Mouse (Mus musculus) gastrocnemius, adult 8-10 months (tissue): ENCODE measurements around the gene Fcrl5. TPM values are rescaled to one million over a fixed set of nuclear protein-coding genes. Genes with fewer than 3 reads are reported as not detected.
"Not testable (repeated sequence)": the region's sequence is repeated elsewhere in the genome, so short reads cannot be mapped to it uniquely, and the experiment has no call there.

Source experiments
- DNase-seq, 2 experiments: peaks; one replicate each; pipeline ENCODE4 v3.0.0; 2022; ENCODE audit warnings: low spot score in 2 of 2
- total RNA-seq, 4 experiments: library from RNA; stranded (reverse); gene quantifications; 2 replicates each; pipeline ENCODE4 v1.2.4; 2022

Gene Fcrl5
- total RNA-seq, result not detected

GRCm38 (mm10) chr3:87435479-87435878, at the start of gene Fcrl5:
Gene Fcrl5, plus strand, starts transcription at chr3:87435773.
- no peak for DNase-seq

GRCm38 (mm10) chr3:87390935-87391334, 44.6 kb upstream of the Fcrl5 start:
- DNase-seq, result no peak

DNA sequence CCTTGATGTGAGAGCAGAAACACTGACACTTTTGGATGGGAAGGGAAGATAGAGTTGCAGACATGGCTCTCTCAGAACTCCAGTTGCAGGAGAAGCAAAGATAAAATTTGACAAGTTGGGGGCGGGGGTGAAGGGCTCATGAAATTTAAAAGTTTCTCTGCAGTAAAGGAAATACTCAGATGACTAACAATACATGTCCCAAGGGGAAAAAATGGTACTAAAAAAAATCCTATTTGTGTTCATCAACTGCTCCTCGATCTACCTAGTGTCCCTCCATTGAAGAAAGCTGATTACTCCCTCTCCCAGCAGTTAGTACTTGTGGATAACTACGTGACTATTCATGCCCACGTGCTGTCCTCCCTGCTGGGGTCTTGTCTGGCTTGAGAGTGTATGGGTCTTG, 36.8 kb upstream of the Fcrl5 start:
- no peak for DNase-seq

DNA sequence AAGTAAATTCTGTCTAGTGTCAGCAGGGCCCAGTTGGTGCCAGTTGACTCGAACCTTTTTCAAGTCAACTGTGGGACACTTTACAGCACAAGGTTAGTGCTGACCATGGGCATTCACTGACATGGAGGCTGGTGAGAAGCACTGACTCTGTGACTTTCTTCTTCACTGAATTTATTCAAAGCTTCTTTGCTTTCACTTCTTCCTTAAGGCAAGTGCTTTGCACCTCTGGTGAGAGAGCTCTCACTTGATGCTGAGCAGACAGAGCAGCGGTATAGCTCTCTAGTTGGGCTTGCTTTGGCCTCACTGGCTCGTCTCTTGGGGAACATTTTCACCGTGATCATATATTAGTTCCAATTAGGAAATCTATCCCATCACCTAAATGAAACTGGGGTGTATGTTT, 35.7 kb upstream of the Fcrl5 start:
- DNase-seq, result no peak

DNA sequence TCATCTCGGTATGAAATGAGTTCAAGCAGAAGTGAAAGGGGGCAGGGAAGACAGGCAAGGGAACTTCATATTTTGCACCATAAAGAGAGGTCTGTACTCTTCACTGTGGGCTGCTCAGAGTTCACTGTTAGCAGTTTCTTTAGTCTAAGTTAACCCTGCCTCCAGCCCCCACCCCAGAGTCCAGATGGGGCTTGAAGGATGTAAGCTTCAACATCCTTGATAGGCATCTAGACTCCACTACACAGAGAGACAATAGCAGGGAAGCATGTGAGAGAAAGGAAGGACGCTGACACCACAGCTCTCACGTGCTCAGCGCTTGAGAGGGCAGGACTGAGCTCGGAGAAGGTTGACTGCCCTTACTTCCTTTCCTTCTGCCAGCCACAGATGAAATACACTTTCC, 34.3 kb upstream of the Fcrl5 start:
- DNase-seq, result no peak

GRCm38 (mm10) chr3:87408171-87408570, 27.4 kb upstream of the Fcrl5 start:
- DNase-seq, result no peak

GRCm38 (mm10) chr3:87409196-87409935, 26.2 kb upstream of the Fcrl5 start:
- no peak for DNase-seq

DNA sequence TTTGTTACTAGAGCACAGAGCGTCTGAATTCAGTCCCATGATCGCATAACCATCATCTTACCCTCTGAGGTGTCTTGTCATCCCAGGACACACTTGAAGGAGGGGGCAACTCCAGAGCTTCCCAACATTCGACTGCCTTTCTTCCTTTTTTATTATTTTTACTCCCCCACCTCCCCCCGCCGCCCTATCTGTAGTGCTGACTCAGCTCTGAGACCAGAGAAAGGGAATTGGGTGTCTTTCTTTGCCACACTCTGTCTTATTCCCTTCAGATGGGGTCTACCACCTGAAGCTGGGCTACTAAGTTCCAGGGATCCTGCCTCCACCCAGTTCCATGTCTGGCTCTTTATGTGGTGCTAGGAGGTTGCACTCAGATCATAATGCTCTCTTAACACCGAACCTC, 25.0 kb upstream of the Fcrl5 start:
- no peak for DNase-seq

- DNase-seq, result no peak
Measured at GRCm38 (mm10) chr3:87411150-87411549, 24.4 kb upstream of the Fcrl5 start.

DNA sequence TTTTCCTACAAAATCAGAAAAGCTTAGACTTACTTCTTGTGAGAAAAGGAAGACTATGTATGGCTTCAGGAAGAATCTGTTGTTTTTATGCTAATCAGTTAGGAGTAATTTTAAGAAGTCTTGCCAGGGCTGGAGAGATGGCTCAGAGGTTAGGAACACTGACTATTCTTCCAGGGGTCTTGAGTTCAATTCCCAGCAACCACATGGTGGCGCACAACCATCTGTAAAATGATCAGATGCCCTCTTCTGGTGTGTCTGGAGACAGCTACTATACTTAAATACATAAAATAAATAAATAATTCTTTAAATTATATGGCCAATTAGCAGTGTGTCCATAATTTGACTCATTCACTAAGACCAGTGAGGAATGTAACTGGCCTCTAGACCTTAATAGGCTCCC, 14.9 kb upstream of the Fcrl5 start:
- DNase-seq, result no peak

DNA sequence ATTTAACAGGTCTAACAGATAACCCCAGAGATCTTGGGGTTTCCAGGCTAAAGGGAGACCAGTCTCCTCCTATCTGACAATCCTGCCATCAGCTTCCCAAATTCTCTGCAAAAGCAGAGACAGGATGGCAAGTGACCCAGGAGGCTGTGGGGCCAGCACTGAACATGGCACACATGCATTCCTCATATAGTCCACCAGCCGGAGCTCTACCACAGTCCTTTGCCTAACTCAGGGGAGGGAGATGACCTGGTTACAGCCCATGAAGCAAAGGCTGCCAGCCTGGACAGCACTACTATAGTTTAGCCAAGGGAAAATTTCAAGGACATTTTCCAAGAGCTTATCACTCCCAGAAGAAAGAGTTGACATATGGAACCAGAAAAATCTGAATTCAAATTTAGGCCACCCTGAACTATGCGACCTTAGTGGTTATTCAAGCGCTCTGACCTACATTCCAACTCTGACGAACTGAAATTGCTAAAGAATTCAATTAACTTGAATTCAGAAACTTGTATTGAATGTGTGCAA, 13.1 kb upstream of the Fcrl5 start:
- DNase-seq, result no peak

GRCm38 (mm10) chr3:87440586-87440985, 5.0 kb downstream of the Fcrl5 start:
- DNase-seq, result no peak

DNA sequence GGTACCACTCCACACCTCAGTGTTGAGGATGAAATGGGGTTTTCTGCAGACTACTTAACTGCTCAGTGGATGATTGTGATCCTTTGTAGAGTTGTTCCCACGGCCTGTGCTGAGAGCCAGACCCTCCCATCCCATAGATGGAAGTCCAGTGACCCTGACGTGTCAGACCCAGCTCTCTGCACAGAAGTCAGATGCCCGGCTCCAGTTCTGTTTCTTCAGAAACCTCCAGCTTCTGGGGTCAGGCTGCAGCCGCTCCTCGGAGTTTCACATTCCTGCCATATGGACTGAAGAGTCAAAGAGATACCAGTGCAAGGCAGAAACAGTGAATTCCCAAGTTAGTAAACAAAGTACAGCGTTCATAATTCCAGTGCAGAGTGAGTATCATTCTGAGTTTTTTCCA, 8.4 kb downstream of the Fcrl5 start:
- DNase-seq, result no peak

- DNase-seq, result no peak
Measured at GRCm38 (mm10) chr3:87465454-87465853, 29.9 kb downstream of the Fcrl5 start.

- DNase-seq, result no peak
Measured at GRCm38 (mm10) chr3:87467011-87467410, 31.4 kb downstream of the Fcrl5 start.

- DNase-seq, result no peak
Measured at GRCm38 (mm10) chr3:87467416-87467815, 31.8 kb downstream of the Fcrl5 start.

- not testable (repeated sequence) for DNase-seq
Measured at GRCm38 (mm10) chr3:87477948-87478347, 42.4 kb downstream of the Fcrl5 start.

DNA sequence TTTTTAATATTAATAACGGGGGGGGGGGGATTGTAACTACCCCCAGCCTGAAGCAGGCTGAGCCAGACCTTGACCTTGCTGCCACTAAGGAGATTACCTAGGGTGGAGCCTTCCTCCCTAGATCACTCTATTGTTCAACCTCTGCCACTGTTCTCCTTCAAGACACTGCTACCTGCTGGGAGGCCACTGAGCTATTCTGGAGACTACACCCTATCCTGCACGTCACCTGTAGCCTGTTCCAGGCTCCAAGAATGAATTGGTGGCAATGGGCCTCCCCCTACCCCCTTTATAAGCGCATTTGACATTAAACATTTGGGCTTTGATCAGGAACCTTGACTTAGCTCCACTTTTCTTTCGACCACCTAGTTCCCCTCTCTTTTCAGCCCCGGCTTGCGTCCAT, 43.0 kb downstream of the Fcrl5 start:
- not testable (repeated sequence) for DNase-seq

- not testable (repeated sequence) for DNase-seq
Measured at GRCm38 (mm10) chr3:87479230-87479629, 43.7 kb downstream of the Fcrl5 start.

DNA sequence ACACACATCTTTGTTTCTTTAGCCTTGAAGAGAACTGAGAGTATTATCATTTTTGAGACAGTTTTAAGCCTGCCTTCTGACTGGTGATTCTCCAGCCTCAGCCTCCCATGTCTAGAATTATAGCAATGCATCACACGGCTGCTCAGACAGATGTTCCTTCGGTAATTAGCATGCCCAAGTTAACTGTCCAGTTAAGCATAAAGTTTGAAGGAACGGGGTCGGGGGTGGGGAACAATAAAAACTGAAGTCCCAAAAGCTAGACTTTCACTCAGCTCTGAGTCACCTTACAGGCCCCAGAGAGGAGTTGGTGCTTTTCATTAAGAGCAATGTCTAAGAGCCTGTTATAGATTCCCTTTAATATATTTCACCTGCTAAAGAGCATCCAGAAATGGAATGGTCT, 51.8 kb downstream of the Fcrl5 start:
- DNase-seq, result no peak

DNA sequence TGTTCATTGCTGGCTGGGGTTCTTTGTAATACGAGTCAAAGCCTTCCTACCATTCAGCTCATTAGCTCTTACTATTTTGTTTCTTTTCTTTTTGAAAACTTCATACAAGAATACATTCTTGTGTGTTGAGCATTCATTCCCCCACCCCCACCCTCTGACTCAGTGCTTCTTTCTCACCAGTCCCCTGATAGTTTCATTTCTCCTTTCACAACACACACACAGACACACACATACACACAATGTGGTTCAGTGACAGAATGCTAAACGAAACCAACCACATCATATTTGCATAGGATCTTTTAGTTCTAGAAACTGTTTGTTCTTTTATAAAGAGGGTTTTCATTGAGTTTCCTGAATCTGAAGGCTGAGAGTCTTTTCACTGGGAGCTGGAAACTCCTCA, 52.3 kb downstream of the Fcrl5 start:
- no peak for DNase-seq

GRCm38 (mm10) chr3:87498266-87498665, 62.7 kb downstream of the Fcrl5 start:
- no peak for DNase-seq

DNA sequence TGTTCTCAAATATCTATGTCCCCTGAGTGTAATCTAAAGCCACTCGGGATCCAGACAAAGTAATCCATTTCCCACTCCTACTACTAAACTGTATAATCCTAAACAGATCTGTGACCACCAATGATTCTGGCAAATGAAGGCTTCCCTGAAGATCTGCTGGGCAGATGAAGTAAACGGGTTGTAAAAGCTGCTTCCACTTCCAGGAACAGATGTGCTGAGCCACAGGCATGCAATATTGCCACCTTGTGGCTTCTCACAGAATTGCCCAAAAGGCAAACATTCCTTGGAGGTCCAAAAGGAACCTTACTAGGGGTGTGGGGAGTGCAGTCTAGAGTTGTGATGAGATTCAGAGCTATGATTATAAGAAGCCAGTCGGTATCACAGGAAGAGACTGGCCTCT, 63.5 kb downstream of the Fcrl5 start:
- peak; percentile 32 to 39 for DNase-seq
